Mouse (Mus musculus) ovary, postnatal 14 days (tissue): ENCODE results near the gene Hamp2.

Source experiments
- DNase-seq: peaks from one replicate; pipeline ENCODE4 v3.0.0; 2022; ENCODE audit warnings: low spot score

Gene Hamp2

GRCm38 (mm10) chr7:30891746-30892145 lies 32.7 kb downstream of the Hamp2 start:
- no peak for DNase-seq

- DNase-seq = no peak
These were observed 33.8 kb downstream of the Hamp2 start for GRCm38 (mm10) chr7:30890681-30891080.

GRCm38 (mm10) chr7:30888786-30889185 lies 35.7 kb downstream of the Hamp2 start:
- DNase-seq = no peak

- DNase-seq = no peak
These were observed 36.8 kb downstream of the Hamp2 start for GRCm38 (mm10) chr7:30887568-30888188.

- no peak for DNase-seq
These were observed 37.6 kb downstream of the Hamp2 start for GRCm38 (mm10) chr7:30886852-30887251.

- no peak for DNase-seq
These were observed 40.4 kb downstream of the Hamp2 start for GRCm38 (mm10) chr7:30884047-30884446.

GRCm38 (mm10) chr7:30881367-30881766 lies 43.1 kb downstream of the Hamp2 start:
- DNase-seq = no peak

- DNase-seq = no peak
These were observed 44.3 kb downstream of the Hamp2 start, which contains the start of gene Cd22 for GRCm38 (mm10) chr7:30880176-30880575. Gene Cd22, minus strand, starts transcription at chr7:30880342.

- DNase-seq = no peak
These were observed 45.5 kb downstream of the Hamp2 start for GRCm38 (mm10) chr7:30878950-30879349.

- peak; percentile 69 for DNase-seq
These were observed 51.4 kb downstream of the Hamp2 start for GRCm38 (mm10) chr7:30873083-30873482.
